Mouse (Mus musculus) hindbrain, embryonic 14.5 days (tissue): ENCODE data around the gene Entpd1. TPM values are rescaled to one million over a fixed set of nuclear protein-coding genes. Genes with fewer than 3 reads are reported as not detected.

Experiments
- ATAC-seq: fragments of 200-750 bp; cut with Nextera tagmentation; 2 replicates; pipeline ENCODE4 v1.8.0; 2017; ENCODE audit warnings: moderate number of reproducible peaks, mild to moderate bottlenecking, moderate TSS enrichment, moderate library complexity; ENCODE audit not compliant: low FRiP score
- DNase-seq: peaks from one replicate; pipeline ENCODE4 v3.0.0-alpha.2; 2015; ENCODE audit warnings: low spot score
- H3K27ac ChIP-seq: fragments of 300-500 bp; sonication (generic); 2 replicates; pipeline ENCODE4 v1.5.1; 2014; ENCODE audit warnings: mild to moderate bottlenecking, moderate library complexity
- H3K27me3 ChIP-seq: fragments of 300-500 bp; sonication (generic); 2 replicates; pipeline ENCODE4 v1.6.1; 2014; ENCODE audit warnings: mild to moderate bottlenecking, low read length, mixed read lengths; ENCODE audit not compliant: control insufficient read depth, insufficient read depth
- H3K36me3 ChIP-seq: fragments of 300-500 bp; sonication (generic); replicated peaks from 2 replicates; pipeline ENCODE4 v1.6.1; 2014; ENCODE audit not compliant: control insufficient read depth, insufficient read depth
- H3K4me1 ChIP-seq: fragments of 300-500 bp; sonication (generic); replicated peaks from 2 replicates; pipeline ENCODE4 v1.6.1; 2014; ENCODE audit warnings: antibody characterized with exemption, low read length, mixed read lengths; ENCODE audit not compliant: control insufficient read depth, insufficient read depth
- H3K4me2 ChIP-seq: fragments of 300-500 bp; sonication (generic); replicated peaks from 2 replicates; pipeline ENCODE4 v1.6.1; 2014; ENCODE audit warnings: mild to moderate bottlenecking, moderate library complexity
- H3K4me3 ChIP-seq: fragments of 300-500 bp; sonication (generic); replicated peaks from 2 replicates; pipeline ENCODE4 v1.5.1; 2014; ENCODE audit warnings: mild to moderate bottlenecking, low read length
- H3K9ac ChIP-seq: fragments of 300-500 bp; sonication (generic); 2 replicates; pipeline ENCODE4 v1.6.1; 2014
- H3K9me3 ChIP-seq: fragments of 300-500 bp; sonication (generic); 2 replicates; pipeline ENCODE4 v1.6.1; 2016; ENCODE audit warnings: low read length; ENCODE audit not compliant: control insufficient read depth
- WGBS: fragments of 180-500 bp; shearing (Covaris S2); extraction: QIAGEN DNeasy Blood & Tissue Kit; methylation state at CpG from one replicate; pipeline ENCODE4 v1.1.7; 2014; 5-methylcytosine and 5-hydroxymethylcytosine counted together
- polyA plus RNA-seq: library from polyadenylated mRNA; unstranded; fragments of >200 nt; fragmentation: Nextera tagmentation; extraction: Ambion mirVana; gene quantifications from 2 replicates; pipeline ENCODE4 v1.2.1, GENCODE M21; 2014

The Entpd1 gene
- polyA plus RNA-seq, 1 experiment from 2014 or later, result 9.6 TPM

DNA sequence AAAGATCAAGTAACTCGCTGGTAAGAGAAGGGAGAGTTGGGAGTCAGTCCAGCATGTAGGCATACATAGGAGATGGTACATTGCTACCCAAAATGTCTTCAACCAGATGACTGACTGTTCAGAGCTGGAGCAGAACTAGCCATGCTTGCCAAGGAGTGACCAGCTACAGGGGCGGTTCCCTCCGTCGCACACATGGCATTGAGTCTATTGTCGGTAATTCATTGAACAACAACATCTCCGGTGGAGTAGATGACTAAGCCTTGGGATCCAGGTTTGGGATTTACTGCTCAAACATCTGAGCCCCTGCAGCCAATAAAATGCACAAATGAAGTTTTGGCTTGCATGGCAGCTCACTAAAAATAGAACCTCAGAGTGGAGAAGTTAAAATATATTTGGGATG is 84.0 kb downstream of the Entpd1 start:
- no peak overlapping the region for H3K9ac ChIP-seq
- no peak overlapping the region for H3K4me2 ChIP-seq
- WGBS, result 90% methylated on average over 6 of the region's 6 CpGs
- H3K27ac ChIP-seq, result no peak overlapping the region
- H3K27me3 ChIP-seq, result no peaks in the 10 kb centered on the region
- H3K36me3 ChIP-seq, result no peaks in the 10 kb centered on the region
- ATAC-seq (no peak), DNase-seq (no peak)
- H3K4me1 ChIP-seq, result no peaks in the 10 kb centered on the region
- no peaks in the 10 kb centered on the region for H3K9me3 ChIP-seq
- H3K4me3 ChIP-seq, result no peak overlapping the region

DNA sequence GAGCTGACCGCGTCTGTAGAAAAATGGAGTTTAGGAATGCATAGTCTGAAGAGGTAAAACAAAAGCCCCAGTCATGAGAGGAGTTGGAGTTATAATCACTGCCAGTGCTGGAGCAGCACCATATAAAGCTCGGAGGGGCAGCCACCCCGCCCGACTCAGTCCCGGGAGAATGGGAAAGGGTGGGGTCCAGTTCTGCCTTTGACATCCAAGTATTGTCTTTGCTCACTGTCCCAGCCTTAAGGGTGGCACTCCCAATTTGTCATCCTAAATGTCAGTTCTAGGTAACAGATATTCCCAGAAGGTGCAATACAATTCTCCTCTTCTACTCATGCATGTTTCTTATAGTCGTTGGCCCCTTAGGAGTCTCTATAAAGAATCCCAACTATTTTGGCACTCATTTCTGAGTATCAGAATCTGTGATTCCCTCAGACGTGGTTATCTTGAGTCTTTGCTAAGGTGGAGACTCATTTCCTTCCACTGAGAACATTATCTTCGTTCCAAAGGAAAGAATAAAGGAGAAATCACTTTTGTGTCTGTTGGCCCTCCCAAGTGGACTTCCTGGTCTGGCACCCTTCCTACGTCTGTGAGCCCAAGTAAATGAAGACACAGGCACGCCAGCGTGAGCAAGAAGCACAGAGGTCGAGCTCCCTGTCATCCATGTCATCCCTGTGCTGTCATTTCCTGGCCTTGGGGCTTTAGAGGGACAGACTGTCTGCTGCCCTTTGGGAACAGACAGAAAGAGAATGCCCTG is 86.1 kb downstream of the Entpd1 start:
- Histone ChIP-seq H3K4me1 (no peaks in the 10 kb centered on the region), H3K36me3 (no peaks in the 10 kb centered on the region), H3K27ac (no peak overlapping the region), H3K27me3 (no peaks in the 10 kb centered on the region), H3K4me3 (no peak overlapping the region), H3K9me3 (no peaks in the 10 kb centered on the region), H3K4me2 (no peak overlapping the region), H3K9ac (no peak overlapping the region)
- DNase-seq (no peak), ATAC-seq (no peak)
- 72% methylated on average over 13 of the region's 13 CpGs for WGBS

DNA sequence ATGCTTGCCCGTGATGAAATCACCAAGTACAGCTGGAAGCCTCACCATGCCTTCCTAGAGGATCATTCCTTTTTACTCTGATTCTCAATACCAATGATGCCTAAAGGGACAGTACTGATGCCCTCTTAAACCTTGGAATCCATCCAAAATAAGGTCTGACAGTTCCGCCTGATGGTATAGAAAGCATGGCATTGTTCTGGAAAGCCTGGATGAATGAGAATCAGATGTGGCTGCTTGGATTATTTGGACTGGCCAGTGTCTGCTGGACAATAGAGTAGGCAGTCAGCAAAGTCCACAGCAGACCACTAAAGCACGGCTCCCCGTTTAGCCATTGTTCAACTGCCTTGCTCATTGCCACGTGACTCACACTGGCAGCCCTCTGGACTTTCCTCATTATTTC is 87.7 kb downstream of the Entpd1 start:
- Histone ChIP-seq H3K4me2 (no peak overlapping the region), H3K9me3 (no peaks in the 10 kb centered on the region), H3K27ac (no peak overlapping the region), H3K9ac (no peak overlapping the region), H3K4me3 (no peak overlapping the region), H3K36me3 (no peaks in the 10 kb centered on the region), H3K4me1 (no peaks in the 10 kb centered on the region), H3K27me3 (no peaks in the 10 kb centered on the region)
- no peak for ATAC-seq
- DNase-seq, result no peak
- 37% methylated on average over 5 of the region's 5 CpGs for WGBS

DNA sequence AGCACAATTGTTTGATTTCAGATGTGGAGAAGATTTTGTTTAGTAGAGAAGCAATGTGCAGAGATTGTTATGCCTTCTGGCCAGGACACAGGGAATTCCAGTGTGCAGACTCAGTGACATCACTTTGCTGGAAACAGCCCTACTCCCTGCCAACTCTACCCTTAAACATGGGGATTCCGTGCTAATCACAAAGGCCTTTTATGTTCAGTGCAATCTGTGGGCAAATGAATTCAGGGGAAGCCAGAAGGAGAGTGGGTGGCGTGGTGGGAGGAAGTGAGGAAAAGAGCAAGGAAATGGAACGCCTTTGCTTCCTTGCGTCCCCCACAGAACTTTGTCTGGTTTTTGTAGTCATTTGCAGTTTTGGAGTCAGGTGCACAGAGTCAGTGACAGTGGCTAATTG is 90.2 kb downstream of the Entpd1 start:
- Histone ChIP-seq H3K36me3 (no peaks in the 10 kb centered on the region), H3K4me1 (no peaks in the 10 kb centered on the region), H3K4me2 (no peak overlapping the region), H3K9ac (no peak overlapping the region), H3K27ac (no peak overlapping the region), H3K27me3 (no peaks in the 10 kb centered on the region), H3K4me3 (no peak overlapping the region), H3K9me3 (no peaks in the 10 kb centered on the region)
- ATAC-seq (0 out of 2 replicates have a peak, but pooled peaks have one; percentile 37), DNase-seq (no peak)
- 45% methylated on average over 4 of the region's 4 CpGs for WGBS

DNA sequence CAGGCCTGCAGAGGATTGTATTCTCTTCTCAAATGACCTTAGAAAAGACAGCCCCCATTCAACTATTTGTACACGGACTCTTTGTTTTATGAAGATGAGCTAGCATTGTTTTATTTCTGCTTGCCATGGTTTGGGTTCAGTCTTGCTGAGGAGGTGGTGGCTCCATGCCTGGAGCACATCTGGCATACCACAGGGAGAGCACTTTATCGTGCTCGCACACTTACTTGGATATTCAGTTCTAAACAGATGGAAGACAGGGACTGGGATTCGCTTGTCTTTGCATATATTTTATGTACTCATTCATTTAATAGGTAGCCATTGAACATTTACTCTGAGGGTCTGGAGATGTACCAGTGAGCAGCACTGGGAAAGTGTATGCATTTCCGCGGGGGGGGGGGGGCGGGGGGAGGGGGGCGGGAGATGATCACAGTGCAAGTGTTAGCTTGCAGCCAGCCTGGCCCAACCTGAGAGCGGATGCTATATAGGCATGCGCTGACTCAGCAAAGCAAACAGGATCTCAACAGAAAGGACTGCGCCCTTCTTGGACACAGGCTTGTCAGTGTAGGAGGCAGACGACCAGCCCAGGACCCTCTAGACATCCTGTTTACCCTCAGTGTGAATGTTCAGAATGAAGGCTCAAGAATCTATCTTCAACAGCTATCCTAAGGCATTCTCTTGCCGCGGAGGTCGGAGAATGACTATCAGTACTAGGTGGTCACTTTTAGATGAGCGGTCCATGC is 100.9 kb downstream of the Entpd1 start:
- Histone ChIP-seq H3K9ac (no peak overlapping the region), H3K27ac (no peak overlapping the region), H3K9me3 (no peaks in the 10 kb centered on the region), H3K4me1 (no peaks in the 10 kb centered on the region), H3K4me2 (no peak overlapping the region), H3K4me3 (no peak overlapping the region), H3K36me3 (no peaks in the 10 kb centered on the region), H3K27me3 (no peaks in the 10 kb centered on the region)
- no peak for DNase-seq
- whole genome bisulfite sequencing, result 82% methylated on average over 16 of the region's 16 CpGs
- ATAC-seq, result peak; percentile 37; the same call in 1 of the 2 replicates

DNA sequence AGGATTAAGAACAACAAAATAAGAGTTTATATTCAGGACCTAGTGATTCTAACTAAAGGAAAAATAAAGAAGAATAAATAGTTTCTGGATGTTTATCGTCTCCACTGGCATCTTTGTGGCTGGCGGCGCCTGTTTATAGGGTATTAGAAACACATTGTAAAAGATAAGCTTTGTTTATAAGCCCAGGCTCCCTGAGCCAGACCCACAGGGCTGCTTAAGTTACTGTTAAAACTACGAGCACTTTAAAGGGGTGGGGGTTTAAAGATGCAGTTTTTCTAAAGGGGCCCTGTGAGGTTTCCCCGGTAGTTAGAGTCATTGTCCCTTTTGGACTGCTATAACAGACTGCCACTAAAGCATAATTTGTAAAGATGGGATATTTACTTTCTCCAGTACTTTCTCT is 102.5 kb downstream of the Entpd1 start:
- H3K9ac ChIP-seq, result no peak overlapping the region
- no peaks in the 10 kb centered on the region for H3K4me1 ChIP-seq
- no peak overlapping the region for H3K4me2 ChIP-seq
- no peaks in the 10 kb centered on the region for H3K9me3 ChIP-seq
- H3K4me3 ChIP-seq, result no peak overlapping the region
- no peaks in the 10 kb centered on the region for H3K36me3 ChIP-seq
- H3K27me3 ChIP-seq, result no peaks in the 10 kb centered on the region
- no peak for ATAC-seq
- DNase-seq, result no peak
- whole genome bisulfite sequencing, result 83% methylated on average over 5 of the region's 5 CpGs
- H3K27ac ChIP-seq, result no peak overlapping the region

DNA sequence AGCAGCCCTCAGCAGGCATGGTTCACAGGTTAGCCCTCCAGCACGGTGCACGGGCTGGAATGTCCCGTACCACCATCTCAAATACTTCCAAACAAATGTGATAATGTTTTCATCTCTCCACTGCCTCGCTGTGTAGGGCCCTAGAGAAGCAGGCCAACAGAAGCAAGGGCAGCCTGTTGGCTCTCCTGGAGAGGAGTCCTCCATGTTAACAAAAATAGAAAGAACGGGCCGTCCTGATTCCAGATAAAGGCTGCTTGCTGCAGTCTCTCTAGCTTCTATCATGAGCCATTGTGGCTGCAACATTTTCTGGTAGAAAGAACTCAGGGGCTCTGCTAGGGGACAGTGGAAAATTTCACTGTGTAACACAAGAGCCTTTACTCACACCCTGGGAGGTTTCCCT is 104.8 kb downstream of the Entpd1 start:
- no peak overlapping the region for H3K4me3 ChIP-seq
- H3K4me1 ChIP-seq, result no peaks in the 10 kb centered on the region
- H3K4me2 ChIP-seq, result no peak overlapping the region
- 86% methylated on average over 6 of the region's 6 CpGs for WGBS
- no peak overlapping the region for H3K27ac ChIP-seq
- no peak overlapping the region for H3K9ac ChIP-seq
- ATAC-seq, result no peak
- H3K36me3 ChIP-seq, result no peaks in the 10 kb centered on the region
- no peaks in the 10 kb centered on the region for H3K9me3 ChIP-seq
- no peak for DNase-seq
- H3K27me3 ChIP-seq, result no peaks in the 10 kb centered on the region

DNA sequence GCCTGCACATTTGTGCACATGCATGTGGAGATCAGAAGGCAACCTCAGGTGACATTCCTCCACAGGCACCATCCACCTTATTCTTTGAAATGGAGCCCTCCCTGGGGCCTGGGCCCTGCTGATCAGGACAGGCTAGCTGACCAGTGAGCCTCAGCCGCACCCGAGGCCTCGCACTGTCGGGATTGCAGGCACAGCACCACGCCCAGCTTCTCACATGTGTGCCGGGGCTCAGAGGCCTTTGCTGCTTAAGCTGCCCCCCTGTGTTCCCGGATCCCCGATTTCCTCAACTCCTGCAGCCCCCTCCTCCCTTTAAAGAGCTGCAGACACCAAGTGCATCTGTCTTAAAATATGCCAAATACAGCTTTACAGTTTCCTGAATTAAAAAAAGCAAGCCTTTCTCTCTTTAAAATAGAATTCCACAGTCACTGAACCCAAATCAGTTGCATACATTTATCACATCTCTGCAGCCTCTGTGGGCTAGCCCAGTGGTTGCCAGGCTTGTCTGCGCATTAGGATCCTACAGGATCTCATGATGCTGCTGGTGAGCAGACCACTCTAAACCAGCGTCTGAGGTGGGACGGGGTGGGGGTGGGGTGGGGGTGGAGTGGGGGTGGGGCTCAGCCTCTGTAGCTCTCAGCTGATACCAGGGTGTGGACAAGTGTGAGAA is 107.4 kb downstream of the Entpd1 start:
- ATAC-seq, result no peak
- no peaks in the 10 kb centered on the region for H3K36me3 ChIP-seq
- H3K9me3 ChIP-seq, result no peaks in the 10 kb centered on the region
- WGBS, result 70% methylated on average over 11 of the region's 11 CpGs
- H3K27ac ChIP-seq, result no peak overlapping the region
- no peaks in the 10 kb centered on the region for H3K4me1 ChIP-seq
- DNase-seq, result no peak
- no peaks in the 10 kb centered on the region for H3K27me3 ChIP-seq
- no peak overlapping the region for H3K4me3 ChIP-seq
- H3K4me2 ChIP-seq, result no peak overlapping the region
- no peak overlapping the region for H3K9ac ChIP-seq

DNA sequence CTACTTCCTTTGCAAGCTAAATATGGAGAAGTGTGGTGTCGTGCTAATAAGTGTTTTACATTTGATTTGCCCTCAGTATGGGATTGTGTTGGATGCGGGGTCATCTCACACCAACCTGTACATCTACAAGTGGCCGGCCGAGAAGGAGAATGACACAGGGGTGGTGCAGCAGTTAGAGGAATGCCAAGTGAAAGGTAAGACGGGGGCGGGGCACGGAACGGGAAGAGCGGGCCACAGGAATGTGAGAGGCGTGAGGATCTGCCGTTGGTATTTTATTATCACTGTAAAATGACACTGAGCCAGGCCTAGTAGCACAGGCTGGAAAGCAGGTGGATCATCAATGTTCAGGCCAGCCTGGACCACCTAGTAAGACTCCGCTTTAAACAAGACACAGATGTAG is 108.2 kb downstream of the Entpd1 start:
- no peak overlapping the region for H3K4me2 ChIP-seq

More for the DNA sequence above, 108.2 kb downstream of the Entpd1 start:
- no peak overlapping the region for H3K27ac ChIP-seq
- ATAC-seq, result no peak
- H3K9ac ChIP-seq, result no peak overlapping the region
- no peaks in the 10 kb centered on the region for H3K36me3 ChIP-seq
- H3K4me3 ChIP-seq, result no peak overlapping the region
- H3K27me3 ChIP-seq, result no peaks in the 10 kb centered on the region
- H3K4me1 ChIP-seq, result no peaks in the 10 kb centered on the region
- H3K9me3 ChIP-seq, result no peaks in the 10 kb centered on the region
- DNase-seq, result no peak
- 93% methylated on average over 12 of the region's 12 CpGs for WGBS
